Mouse (Mus musculus) v-Abl transformed pro-B cells (cell line): ENCODE results near the gene Lrrc28.

ENCODE experiments used
- in situ Hi-C, 2 experiments: fragments of 400-800 bp; cut with MboI; formaldehyde crosslinking; loops; one replicate each; pipeline ENCODE4 v1.15.1; 2025; ENCODE audit not compliant: unreplicated experiment in 2 of 2

Lrrc28 gene

GRCm38 (mm10) chr7:67503281-67504010 is 141.6 kb downstream of the Lrrc28 start:
- in situ Hi-C loops = loop anchor here (5.0 to 25.0 kb wide), 4 partner anchors 129 to 816 kb away; partner anchors contain the start of genes Asb7 (in 1 of the 2), Lins1 (in 1 of the 2) and Mef2a (in 1 of the 2)

DNA sequence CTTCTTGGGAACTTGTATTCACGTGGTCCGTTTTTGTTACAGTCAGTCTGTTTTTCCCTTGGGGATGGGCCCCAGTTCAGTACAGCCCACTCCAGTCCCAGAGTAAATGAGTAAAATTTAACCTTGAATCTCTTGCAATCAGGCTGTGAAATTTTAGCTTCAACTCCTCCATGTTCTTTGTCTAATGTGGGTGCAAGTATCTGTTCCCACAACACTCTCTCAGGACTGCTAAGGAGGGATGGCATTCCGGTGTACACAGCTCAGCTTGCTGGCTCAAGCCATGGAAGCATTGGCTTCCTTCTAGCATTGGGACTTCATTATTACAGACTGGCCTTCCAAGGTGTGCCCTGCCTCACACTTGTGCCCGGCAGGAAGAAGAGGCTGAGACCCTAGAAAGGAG is 142.4 kb downstream of the Lrrc28 start:
- in situ Hi-C loops = loop anchor here (5.0 to 25.0 kb wide), 4 partner anchors 128 to 815 kb away; partner anchors contain the start of genes Asb7 (in 1 of the 2), Lins1 (in 1 of the 2) and Mef2a (in 1 of the 2)

DNA sequence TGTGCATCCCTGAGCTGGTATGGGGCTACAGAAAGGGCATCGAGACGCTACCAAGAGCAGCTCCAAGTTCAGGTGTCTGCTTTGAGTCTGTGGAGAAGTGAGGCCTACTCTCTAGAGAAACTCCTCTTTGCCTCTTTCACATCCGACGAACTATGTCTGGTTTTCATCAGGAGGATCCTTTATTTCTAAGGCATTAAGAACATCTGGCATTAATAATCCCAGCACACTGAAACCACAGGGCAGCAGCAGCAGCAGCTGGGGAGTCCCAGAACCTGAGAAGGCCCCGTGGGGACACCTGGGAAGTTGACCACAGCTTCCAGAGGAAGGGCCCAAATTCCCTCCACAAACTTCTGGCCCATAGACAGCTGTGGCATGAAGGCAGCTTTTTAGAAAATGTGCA is 144.2 kb downstream of the Lrrc28 start:
- in situ Hi-C loops = loop anchor here (5.0 to 25.0 kb wide), 4 partner anchors 126 to 814 kb away; partner anchors contain the start of genes Asb7 (in 1 of the 2), Lins1 (in 1 of the 2) and Mef2a (in 1 of the 2)

- in situ Hi-C loops = loop anchor here (5.0 to 25.0 kb wide), 4 partner anchors 125 to 813 kb away; partner anchors contain the start of genes Asb7 (in 1 of the 2), Lins1 (in 1 of the 2) and Mef2a (in 1 of the 2)
Measured at GRCm38 (mm10) chr7:67500076-67500828, 144.8 kb downstream of the Lrrc28 start.

DNA sequence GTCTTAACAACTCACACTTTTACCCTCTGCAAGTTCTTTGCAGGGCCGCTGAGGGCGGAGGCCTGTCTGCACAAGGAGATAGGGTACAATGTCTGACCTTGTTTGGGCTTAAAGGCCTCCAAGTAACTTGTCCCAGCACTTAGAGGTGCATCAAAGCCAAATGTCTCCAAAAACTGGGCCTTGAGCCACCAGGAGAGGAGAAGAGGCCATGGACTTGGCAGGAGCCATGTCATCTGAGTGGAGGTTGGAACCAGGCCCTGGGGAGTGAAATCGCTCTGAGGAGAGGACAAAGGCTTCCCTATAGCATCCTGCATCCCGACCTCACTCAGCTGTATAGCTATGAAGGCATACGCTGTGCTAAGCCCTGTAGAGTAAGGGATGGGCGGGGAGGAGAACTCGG is 145.6 kb downstream of the Lrrc28 start:
- in situ Hi-C loops = loop anchor here in 1 of 2 experiments (5.0 kb wide), 1 partner anchor 127 kb away; the partner anchor contains the start of gene Mef2a

DNA sequence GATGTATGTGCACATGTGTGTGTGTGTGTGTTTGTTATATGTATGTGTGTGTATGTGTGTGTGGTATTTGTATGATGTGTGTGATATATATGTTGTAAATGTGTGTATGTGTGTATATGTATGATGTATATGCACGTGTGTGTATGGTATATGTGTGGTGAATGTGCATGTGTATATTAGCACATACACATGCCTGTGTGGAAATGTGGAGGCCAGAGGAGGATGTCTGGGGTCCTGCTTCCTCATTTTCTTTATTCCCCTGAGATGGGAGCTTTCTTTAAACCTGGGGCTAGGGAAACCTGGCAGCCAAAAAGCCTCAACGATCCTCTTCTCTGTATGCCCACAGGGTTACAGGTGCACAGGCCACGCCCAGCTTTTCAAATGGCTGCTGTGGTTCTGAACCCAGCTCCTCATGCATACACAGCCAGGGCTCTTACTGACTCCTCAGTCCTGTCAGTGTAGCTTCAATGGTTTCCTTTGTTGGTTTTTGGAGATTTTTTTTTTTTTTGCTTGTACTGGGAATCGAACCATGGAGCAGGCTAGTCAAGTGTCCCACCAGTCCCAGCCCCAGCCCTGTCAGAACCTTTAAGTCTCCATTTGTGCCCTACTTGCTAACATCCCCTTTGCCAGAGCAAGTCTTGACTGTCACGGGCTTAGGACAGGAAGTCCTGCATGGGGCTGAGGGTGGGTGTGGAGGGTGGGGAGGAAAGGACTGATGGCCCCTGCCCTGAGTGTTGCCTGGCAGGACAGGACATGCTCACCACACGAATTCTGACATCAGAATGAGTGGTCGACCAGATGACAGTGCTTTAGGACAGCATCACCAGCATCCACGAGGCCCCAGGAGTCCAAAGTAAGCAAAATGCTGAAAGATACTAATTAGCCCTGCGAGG is 151.0 kb downstream of the Lrrc28 start:
- in situ Hi-C loops = no loop called here

DNA sequence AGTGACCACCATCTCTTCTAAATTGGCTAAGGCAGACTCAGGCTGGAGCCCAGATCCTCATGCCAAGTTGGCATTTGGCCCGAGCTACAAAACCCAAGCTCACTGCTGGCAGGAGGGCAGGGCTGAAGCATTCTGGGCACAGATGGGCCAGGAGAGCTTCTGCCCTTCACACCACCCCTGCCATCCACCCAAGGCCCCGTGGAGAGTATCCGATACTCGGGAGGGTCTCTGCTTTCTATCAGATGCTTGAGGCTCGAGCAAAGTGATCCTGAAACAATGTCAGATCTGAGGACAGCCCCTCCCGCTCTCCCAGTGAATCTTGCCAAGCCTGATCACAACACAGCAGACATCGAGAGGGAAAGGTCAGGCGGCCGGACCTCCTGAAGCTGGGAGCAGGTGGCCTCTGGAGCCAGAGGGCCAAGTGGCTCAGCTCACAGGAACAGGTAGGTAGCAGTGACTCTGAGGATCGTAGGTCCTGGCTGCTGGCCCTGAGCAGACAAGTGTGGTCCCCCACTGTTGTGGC is 157.1 kb downstream of the Lrrc28 start:
- in situ Hi-C loops = no loop called here

DNA sequence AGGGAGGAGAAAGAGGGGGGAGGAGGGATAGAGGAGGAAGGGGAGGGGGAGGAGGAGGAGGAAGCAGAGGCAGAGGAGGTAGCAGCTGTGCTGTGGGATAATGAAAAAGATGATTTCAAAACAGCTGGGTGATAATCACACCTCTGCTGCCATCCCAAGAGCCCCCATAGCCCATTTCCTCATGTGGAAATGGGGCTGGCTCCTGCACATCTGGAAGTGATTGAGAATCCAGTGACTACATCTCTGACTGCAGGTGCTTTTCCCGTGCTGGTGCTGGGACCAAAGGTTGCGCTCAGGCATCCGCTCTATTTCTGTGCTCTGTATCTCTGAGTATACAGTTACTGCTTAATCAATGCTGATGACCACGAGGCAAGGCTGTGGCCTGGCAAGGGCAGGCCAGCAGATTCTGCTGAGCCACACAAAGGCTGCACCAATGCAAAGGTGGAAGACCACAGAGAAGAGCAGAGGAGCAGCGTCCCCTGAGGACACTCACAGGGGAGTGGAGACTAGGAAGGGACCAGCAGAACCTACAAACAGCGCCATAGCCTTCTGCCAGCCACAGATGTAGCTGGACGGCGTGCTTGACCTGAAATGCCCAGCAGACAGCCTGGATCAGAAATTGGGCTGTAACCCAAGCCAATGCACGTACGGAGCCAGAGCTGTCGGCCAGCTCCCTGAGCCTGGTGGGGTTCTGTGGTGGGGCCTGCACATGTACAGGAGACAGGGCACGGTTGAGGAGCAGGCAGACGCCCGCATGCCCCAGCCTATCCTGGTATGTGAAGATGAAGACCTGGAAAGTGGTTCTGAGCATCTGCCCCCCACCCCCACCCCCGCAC is 157.9 kb downstream of the Lrrc28 start:
- in situ Hi-C loops = no loop called here

GRCm38 (mm10) chr7:67486417-67486816 is 158.7 kb downstream of the Lrrc28 start:
- in situ Hi-C loops = no loop called here

- in situ Hi-C loops = no loop called here
Measured at GRCm38 (mm10) chr7:67483698-67484097, 161.4 kb downstream of the Lrrc28 start.

GRCm38 (mm10) chr7:67479576-67480413 is 165.3 kb downstream of the Lrrc28 start:
- in situ Hi-C loops = no loop called here

DNA sequence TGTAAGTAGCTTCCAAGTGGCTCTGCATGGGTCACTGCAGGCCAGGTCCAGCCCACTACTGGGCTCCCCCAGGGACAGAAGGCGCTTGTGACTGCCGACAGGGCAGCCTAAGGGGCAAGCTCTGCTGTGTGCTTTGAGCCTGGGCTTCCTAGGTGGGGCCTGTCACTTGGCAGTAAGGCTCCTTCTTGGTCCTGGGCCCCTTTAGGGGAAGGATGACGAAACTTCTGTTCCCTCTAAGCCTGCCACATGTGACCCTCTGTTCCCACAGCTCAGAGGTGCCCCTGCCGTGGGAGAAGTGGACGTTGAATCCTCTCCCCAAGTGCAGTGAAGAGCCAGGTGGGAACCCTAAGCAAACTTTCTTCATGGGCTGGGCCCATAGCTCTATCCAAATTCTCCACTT is 165.9 kb downstream of the Lrrc28 start:
- in situ Hi-C loops = no loop called here

DNA sequence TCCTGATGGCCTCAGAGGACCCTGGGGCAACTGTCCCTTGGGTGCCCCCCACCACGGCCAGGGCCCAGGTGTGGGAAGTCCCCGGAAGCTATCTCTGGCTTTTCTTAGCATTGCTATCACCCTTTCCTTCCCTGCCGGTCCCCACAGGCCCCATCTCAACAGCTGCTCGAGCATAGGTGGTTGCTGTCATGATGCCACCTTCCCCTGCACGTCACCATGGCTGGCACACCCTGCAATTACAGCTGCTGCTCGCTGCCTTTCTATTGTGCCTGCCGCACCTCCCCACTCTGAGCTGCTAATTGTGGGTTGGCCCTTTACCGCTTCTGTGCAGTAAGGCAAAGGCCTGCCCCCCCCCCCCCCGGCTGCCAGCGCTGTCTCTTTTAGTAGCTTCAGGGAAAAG is 167.1 kb downstream of the Lrrc28 start:
- in situ Hi-C loops = no loop called here

DNA sequence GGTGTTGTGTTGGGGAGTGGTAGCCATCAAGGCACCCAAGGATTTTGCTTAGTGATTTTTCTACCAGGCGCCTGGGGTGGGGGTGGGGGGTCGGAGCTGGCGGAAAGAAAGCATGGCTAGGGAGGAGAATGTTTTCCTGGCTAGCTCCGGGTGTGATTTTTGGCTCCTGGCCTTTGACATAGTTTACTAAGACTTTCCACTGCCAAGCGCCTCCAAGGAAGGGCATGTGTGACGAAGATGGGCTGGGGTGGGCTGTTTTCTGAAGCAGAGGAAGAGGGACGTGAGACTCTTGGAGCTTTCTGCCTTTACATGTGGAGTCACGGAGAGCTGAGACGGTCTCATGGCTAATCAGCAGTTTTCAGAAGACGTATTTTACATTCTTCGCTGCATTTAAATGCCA is 173.8 kb downstream of the Lrrc28 start:
- in situ Hi-C loops = no loop called here

GRCm38 (mm10) chr7:67468802-67469408 is 176.2 kb downstream of the Lrrc28 start:
- in situ Hi-C loops = no loop called here

GRCm38 (mm10) chr7:67468180-67468579 is 176.9 kb downstream of the Lrrc28 start:
- in situ Hi-C loops = no loop called here

GRCm38 (mm10) chr7:67466322-67466721 is 178.7 kb downstream of the Lrrc28 start:
- in situ Hi-C loops = no loop called here

- in situ Hi-C loops = loop anchor here in 1 of 2 experiments (5.0 kb wide), 1 partner anchor 92 kb away; the partner anchor contains the start of gene Mef2a
Measured at GRCm38 (mm10) chr7:67464633-67465032, 180.4 kb downstream of the Lrrc28 start.
